Mouse (Mus musculus): ENCODE results near the gene Znfx1. TPM values are rescaled to one million over a fixed set of nuclear protein-coding genes. Genes with fewer than 3 reads are reported as not detected.

Gene Znfx1
- polyA plus RNA-seq, 1 experiment from 2014 or later, result 6.2 TPM

- DNase-seq (ENCODE audit: low spot score) (no peak), ATAC-seq (ENCODE audit: insufficient read depth, low FRiP score, low TSS enrichment) (no peak)
- H3K36me3 ChIP-seq (ENCODE audit: control insufficient read depth, insufficient read depth, low read length), result no peaks in the 10 kb centered on the region
- H3K9ac ChIP-seq (ENCODE audit: low read length), result no peak overlapping the region
- H3K27ac ChIP-seq (ENCODE audit: low read depth, low read length), result no peak overlapping the region
- no peaks in the 10 kb centered on the region for H3K9me3 ChIP-seq (ENCODE audit: control insufficient read depth, low read length)
- 80% methylated on average over 11 of the region's 11 CpGs for WGBS
- no peak overlapping the region for H3K4me2 ChIP-seq (ENCODE audit: low read depth)
- no peak overlapping the region for H3K4me3 ChIP-seq (ENCODE audit: low read depth, low read length)
- H3K4me1 ChIP-seq (ENCODE audit: control insufficient read depth, insufficient read depth, low read length), result peaks cover 5% of the 10 kb centered on the region
- no peaks in the 10 kb centered on the region for H3K27me3 ChIP-seq (ENCODE audit: control insufficient read depth, insufficient read depth, low read length)
Measured at GRCm38 (mm10) chr2:167077199-167077962, 14.6 kb upstream of the Znfx1 start.

DNA sequence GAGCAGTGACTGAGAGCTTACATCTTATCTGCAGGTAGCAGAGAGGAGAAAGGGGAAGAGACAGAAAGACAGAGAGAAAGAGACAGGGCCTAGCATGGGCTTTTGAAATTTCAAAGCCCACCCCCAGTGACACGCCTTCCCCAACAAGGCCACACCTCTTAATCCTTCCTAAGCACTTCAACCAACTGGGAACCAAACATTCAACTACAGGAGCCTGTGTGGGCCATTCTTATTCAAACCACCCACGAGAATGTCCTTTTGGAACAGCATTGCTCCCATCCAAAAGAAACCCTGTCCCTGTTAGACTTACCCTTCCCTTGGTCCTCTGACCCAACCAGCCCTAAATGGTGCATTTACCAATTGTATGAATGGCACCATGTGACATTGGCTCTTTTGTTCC, 13.9 kb upstream of the Znfx1 start:
- ATAC-seq (ENCODE audit: insufficient read depth, low FRiP score, low TSS enrichment), result no peak
- Histone ChIP-seq H3K27me3 (ENCODE audit: control insufficient read depth, insufficient read depth, low read length) (no peaks in the 10 kb centered on the region), H3K4me2 (ENCODE audit: low read depth) (no peak overlapping the region), H3K36me3 (ENCODE audit: control insufficient read depth, insufficient read depth, low read length) (no peaks in the 10 kb centered on the region), H3K27ac (ENCODE audit: low read depth, low read length) (no peak overlapping the region), H3K4me3 (ENCODE audit: low read depth, low read length) (no peak overlapping the region), H3K9ac (ENCODE audit: low read length) (no peak overlapping the region), H3K4me1 (ENCODE audit: control insufficient read depth, insufficient read depth, low read length) (peaks cover 5% of the 10 kb centered on the region), H3K9me3 (ENCODE audit: control insufficient read depth, low read length) (no peaks in the 10 kb centered on the region)
- 56% methylated on average over 2 of the region's 2 CpGs for WGBS
- DNase-seq (ENCODE audit: low spot score), result no peak

DNA sequence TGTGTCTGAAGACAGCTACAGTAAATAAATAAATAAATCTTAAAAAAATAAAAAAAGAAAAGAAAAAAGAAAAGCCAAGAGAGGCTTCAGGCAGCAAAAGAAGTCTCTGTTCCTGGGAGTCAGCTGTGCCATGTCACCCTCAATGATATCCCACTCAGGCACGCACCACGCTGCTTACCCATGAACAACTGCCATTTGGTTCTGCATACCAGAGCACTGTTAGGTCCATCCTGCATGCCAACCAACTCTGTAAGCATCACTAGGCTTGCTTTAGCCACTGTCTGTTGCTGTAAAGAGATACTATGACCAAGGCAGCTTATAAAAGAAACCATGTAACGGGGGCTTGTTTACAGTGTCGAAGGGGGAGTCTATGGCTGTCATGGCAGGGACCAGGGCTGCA, 13.5 kb upstream of the Znfx1 start:
- DNase-seq (ENCODE audit: low spot score) (no peak), ATAC-seq (ENCODE audit: insufficient read depth, low FRiP score, low TSS enrichment) (no peak)
- no peak overlapping the region for H3K9ac ChIP-seq (ENCODE audit: low read length)
- H3K36me3 ChIP-seq (ENCODE audit: control insufficient read depth, insufficient read depth, low read length), result no peaks in the 10 kb centered on the region
- H3K4me3 ChIP-seq (ENCODE audit: low read depth, low read length), result no peak overlapping the region
- no peak overlapping the region for H3K4me2 ChIP-seq (ENCODE audit: low read depth)
- no peaks in the 10 kb centered on the region for H3K27me3 ChIP-seq (ENCODE audit: control insufficient read depth, insufficient read depth, low read length)
- H3K27ac ChIP-seq (ENCODE audit: low read depth, low read length), result no peak overlapping the region
- H3K9me3 ChIP-seq (ENCODE audit: control insufficient read depth, low read length), result no peaks in the 10 kb centered on the region
- 92% methylated on average over 4 of the region's 4 CpGs for WGBS
- H3K4me1 ChIP-seq (ENCODE audit: control insufficient read depth, insufficient read depth, low read length), result peaks cover 5% of the 10 kb centered on the region; the same call in 1 of the 2 replicates

DNA sequence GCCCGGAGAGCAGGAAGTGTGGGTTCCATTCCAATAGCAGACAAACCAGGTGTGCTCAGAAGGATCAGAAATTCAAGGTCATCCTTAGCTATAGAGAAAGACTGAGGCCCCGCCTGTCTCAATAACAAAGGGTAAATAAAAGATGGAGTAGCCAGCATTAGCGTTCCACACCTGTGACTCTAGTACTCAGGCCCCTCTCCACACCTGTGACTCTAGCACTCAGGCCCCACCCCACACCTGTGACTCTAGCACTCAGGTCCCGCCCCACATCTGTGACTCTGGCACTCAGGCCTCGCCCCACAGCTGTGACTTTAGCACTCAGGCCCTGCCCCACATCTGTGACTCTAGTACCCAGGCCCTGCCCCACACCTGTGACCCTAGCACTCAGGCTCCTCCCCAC, 11.8 kb upstream of the Znfx1 start:
- H3K9me3 ChIP-seq (ENCODE audit: control insufficient read depth, low read length), result no peaks in the 10 kb centered on the region
- H3K27ac ChIP-seq (ENCODE audit: low read depth, low read length), result no peak overlapping the region
- H3K9ac ChIP-seq (ENCODE audit: low read length), result no peak overlapping the region
- ATAC-seq (ENCODE audit: insufficient read depth, low FRiP score, low TSS enrichment) (no peak), DNase-seq (ENCODE audit: low spot score) (peak; percentile 3)
- H3K4me1 ChIP-seq (ENCODE audit: control insufficient read depth, insufficient read depth, low read length), result peaks cover 5% of the 10 kb centered on the region; the same call in 1 of the 2 replicates
- H3K4me2 ChIP-seq (ENCODE audit: low read depth), result no peak overlapping the region
- H3K27me3 ChIP-seq (ENCODE audit: control insufficient read depth, insufficient read depth, low read length), result no peaks in the 10 kb centered on the region
- no peaks in the 10 kb centered on the region for H3K36me3 ChIP-seq (ENCODE audit: control insufficient read depth, insufficient read depth, low read length)
- WGBS, result 93% methylated on average over 5 of the region's 5 CpGs
- H3K4me3 ChIP-seq (ENCODE audit: low read depth, low read length), result no peak overlapping the region

DNA sequence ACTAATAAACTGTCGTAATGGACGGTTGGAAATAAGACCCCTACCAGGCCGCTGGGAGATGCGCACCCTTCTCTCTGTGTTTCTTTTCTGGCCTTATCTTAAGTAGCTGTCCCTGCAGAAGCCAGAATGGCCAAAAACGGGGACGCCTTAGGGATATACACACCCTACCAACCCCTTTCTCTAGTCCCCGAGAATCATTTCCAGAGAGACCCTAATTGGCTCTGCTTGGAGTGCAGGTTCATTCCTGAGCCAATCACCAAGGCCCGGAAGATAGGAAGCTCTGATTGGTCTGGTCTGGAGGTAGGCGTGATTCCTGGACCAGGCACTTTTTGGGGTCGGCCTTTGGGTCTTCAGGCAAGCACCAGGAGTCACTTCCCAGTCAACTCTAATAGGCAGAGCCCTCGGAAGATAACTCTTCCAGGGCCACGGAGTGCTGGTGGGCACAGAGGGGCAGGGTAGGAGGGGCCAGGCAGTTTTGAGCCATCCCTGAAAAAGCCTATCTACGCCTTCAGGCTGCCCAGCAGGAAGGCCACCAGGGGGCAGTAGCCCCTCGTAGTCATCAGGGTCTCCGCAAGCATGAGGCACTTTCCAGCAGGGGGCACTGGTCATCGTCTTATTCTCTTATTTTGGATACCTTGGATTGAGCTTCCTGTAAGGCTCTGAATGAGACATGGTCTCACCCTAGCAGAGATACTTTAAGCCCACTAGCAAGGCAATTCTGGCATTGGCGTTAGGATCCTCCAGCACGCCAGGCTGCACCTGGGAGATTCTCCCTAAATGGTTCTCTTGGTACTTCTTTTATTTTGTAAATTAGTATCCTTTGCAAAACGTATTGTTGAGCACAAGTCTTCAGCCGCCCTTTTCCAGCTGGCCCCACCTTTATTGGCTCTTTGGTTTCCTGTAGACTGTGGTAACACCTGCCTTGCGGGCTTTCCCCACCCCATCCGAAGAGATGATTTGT, 9.1 kb upstream of the Znfx1 start:
- Histone ChIP-seq H3K4me3 (ENCODE audit: low read depth, low read length) (peak overlapping the region; percentile 37), H3K36me3 (ENCODE audit: control insufficient read depth, insufficient read depth, low read length) (no peaks in the 10 kb centered on the region), H3K27me3 (ENCODE audit: control insufficient read depth, insufficient read depth, low read length) (no peaks in the 10 kb centered on the region), H3K9me3 (ENCODE audit: control insufficient read depth, low read length) (no peaks in the 10 kb centered on the region), H3K4me1 (ENCODE audit: control insufficient read depth, insufficient read depth, low read length) (no peaks in the 10 kb centered on the region), H3K4me2 (ENCODE audit: low read depth) (peak overlapping the region; percentile 62), H3K27ac (ENCODE audit: low read depth, low read length) (peak overlapping the region; percentile 67; the same call in 1 of the 2 replicates), H3K9ac (ENCODE audit: low read length) (peak overlapping the region; percentile 29)
- DNase-seq (ENCODE audit: low spot score) (peak; percentile 95), ATAC-seq (ENCODE audit: insufficient read depth, low FRiP score, low TSS enrichment) (peak; percentile 95)
- whole genome bisulfite sequencing, result 8% methylated on average over 22 of the region's 22 CpGs

GRCm38 (mm10) chr2:167071266-167071640, 8.4 kb upstream of the Znfx1 start:
- Histone ChIP-seq H3K4me1 (ENCODE audit: control insufficient read depth, insufficient read depth, low read length) (no peaks in the 10 kb centered on the region), H3K27ac (ENCODE audit: low read depth, low read length) (peak overlapping the region; percentile 67; the same call in 1 of the 2 replicates), H3K9me3 (ENCODE audit: control insufficient read depth, low read length) (no peaks in the 10 kb centered on the region), H3K4me2 (ENCODE audit: low read depth) (peak overlapping the region; percentile 62), H3K9ac (ENCODE audit: low read length) (peak overlapping the region; percentile 20), H3K27me3 (ENCODE audit: control insufficient read depth, insufficient read depth, low read length) (no peaks in the 10 kb centered on the region), H3K4me3 (ENCODE audit: low read depth, low read length) (peak overlapping the region; percentile 37), H3K36me3 (ENCODE audit: control insufficient read depth, insufficient read depth, low read length) (no peaks in the 10 kb centered on the region)
- DNase-seq (ENCODE audit: low spot score) (no peak), ATAC-seq (ENCODE audit: insufficient read depth, low FRiP score, low TSS enrichment) (0 out of 2 replicates have a peak, but pooled peaks have one; percentile 3)
- WGBS, result 23% methylated on average over 12 of the region's 12 CpGs

DNA sequence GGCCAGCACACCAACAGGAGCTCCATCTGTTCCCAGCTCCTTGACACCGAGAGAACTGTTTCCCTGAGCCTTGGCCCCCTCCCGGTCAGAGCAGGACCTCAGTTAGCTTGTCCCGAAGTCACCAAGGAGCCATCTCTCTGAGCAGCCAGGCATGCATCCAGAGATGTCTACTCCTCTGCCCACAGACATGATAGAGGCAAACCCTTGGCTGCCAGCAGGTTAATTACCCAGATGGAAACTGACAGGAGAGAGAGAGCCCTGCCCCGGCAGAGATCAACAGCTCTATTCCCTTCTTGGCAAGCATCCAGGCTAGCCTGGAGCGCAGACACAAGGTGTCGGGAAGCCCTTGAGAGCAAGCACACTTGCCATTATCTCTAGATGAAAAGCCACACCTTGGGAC, 7.5 kb upstream of the Znfx1 start:
- no peak overlapping the region for H3K4me2 ChIP-seq (ENCODE audit: low read depth)
- H3K27ac ChIP-seq (ENCODE audit: low read depth, low read length), result no peak overlapping the region
- 81% methylated on average over 6 of the region's 6 CpGs for WGBS
- DNase-seq (ENCODE audit: low spot score), result no peak
- ATAC-seq (ENCODE audit: insufficient read depth, low FRiP score, low TSS enrichment), result no peak
- H3K27me3 ChIP-seq (ENCODE audit: control insufficient read depth, insufficient read depth, low read length), result no peaks in the 10 kb centered on the region
- H3K4me3 ChIP-seq (ENCODE audit: low read depth, low read length), result no peak overlapping the region
- peaks cover 4% of the 10 kb centered on the region; the same call in 1 of the 2 replicates for H3K36me3 ChIP-seq (ENCODE audit: control insufficient read depth, insufficient read depth, low read length)
- H3K4me1 ChIP-seq (ENCODE audit: control insufficient read depth, insufficient read depth, low read length), result peaks cover 3% of the 10 kb centered on the region; the same call in 1 of the 2 replicates
- no peak overlapping the region for H3K9ac ChIP-seq (ENCODE audit: low read length)
- no peaks in the 10 kb centered on the region for H3K9me3 ChIP-seq (ENCODE audit: control insufficient read depth, low read length)

DNA sequence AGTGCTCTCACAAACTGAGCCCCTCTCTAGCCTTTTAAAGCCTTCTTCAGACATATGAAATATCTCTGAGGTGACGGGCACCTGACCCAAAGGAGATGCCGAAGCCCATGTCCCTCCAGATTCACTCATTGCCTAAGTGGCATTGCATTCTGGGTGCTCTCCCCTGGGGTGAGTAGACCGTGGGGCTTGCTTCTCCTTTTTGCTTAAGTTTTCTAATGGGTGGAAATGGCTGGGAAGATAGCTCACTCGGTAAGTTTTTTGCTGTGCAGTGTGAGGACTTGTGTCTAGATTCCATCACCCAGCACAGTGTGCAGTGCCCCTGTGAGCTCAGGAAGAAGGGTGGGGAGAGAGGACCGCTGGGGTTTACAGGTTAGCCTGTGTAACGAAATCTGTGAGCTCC, 4.8 kb upstream of the Znfx1 start:
- Histone ChIP-seq H3K4me3 (ENCODE audit: low read depth, low read length) (no peak overlapping the region), H3K4me2 (ENCODE audit: low read depth) (no peak overlapping the region), H3K9me3 (ENCODE audit: control insufficient read depth, low read length) (no peaks in the 10 kb centered on the region), H3K27me3 (ENCODE audit: control insufficient read depth, insufficient read depth, low read length) (no peaks in the 10 kb centered on the region), H3K27ac (ENCODE audit: low read depth, low read length) (no peak overlapping the region), H3K36me3 (ENCODE audit: control insufficient read depth, insufficient read depth, low read length) (peaks cover 6% of the 10 kb centered on the region; the same call in 1 of the 2 replicates), H3K9ac (ENCODE audit: low read length) (no peak overlapping the region), H3K4me1 (ENCODE audit: control insufficient read depth, insufficient read depth, low read length) (peaks cover 9% of the 10 kb centered on the region)
- ATAC-seq (ENCODE audit: insufficient read depth, low FRiP score, low TSS enrichment), result no peak
- 56% methylated on average over 6 of the region's 6 CpGs for WGBS
- no peak for DNase-seq (ENCODE audit: low spot score)

Measured in neural tube, embryonic 11.5 days (tissue).